ENCODE assay signal across 23 mouse cellular contexts in the genomic region with DNA sequence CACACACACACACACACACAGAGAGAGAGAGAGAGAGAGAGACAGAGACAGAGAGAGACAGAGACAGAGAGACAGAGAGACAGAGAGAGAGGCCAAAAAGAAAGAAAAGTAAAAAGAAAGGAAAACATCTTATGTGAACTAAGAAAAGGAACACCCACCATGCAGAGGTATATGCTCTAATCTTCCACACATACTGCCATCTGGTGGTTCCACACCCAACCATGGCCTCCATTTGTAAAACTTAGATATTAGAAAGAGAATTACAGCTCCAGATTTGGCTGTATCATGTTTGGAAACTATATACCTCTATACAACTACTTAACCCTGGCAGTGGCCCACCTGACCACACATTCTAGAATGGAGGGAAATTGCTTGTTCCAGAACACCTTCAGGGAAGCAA. TPM values are rescaled to one million over a fixed set of nuclear protein-coding genes. Genes with fewer than 3 reads are reported as not detected.
DNase-seq lines count a peak whose midpoint lies in the region; ATAC-seq and TF ChIP-seq lines count a peak whose summit lies in the region.
"Had no signal": no experiment of that assay in that cellular context is flagged by ENCODE, and none has a peak within 500 bp of the region (broad histone marks: within the 10 kb centered on the region; RNA-seq: fewer than 3 reads in every experiment).

No protein-coding gene starts in this region.

- H3K27me3 ChIP-seq in embryonic facial prominence, embryonic 11.5 days (ENCODE audit: control insufficient read depth, insufficient read depth, low read length) = no peaks in the 10 kb centered on the region
- no peaks in the 10 kb centered on the region for H3K27me3 ChIP-seq in embryonic facial prominence, embryonic 10.5 days (replicated peaks; ENCODE audit: low read depth, poor library complexity, severe bottlenecking)
- H3K27me3 ChIP-seq: embryonic facial prominence, embryonic 15.5 days had no signal

- no peak overlapping the region for H3K27ac ChIP-seq in embryonic facial prominence, embryonic 11.5 days (replicated peaks; ENCODE audit: low read depth, low read length)
- no peak overlapping the region for H3K27ac ChIP-seq in embryonic facial prominence, embryonic 10.5 days (replicated peaks)
- no peak overlapping the region for H3K27ac ChIP-seq in left cerebral cortex, adult 2 months
- H3K27ac ChIP-seq: embryonic facial prominence, embryonic 15.5 days; forebrain, embryonic 12.5 days had no signal

- peak; percentile 45 for DNase-seq in embryonic facial prominence, embryonic 11.5 days (ENCODE audit: low spot score)
- no peak for DNase-seq in embryonic facial prominence, embryonic 10.5 days (ENCODE audit: low spot score)
- no peak for DNase-seq in left cerebral cortex, adult 2 months (ENCODE audit: extremely low spot score in 1 of 2, low spot score in 2 of 2)
- DNase-seq in left cerebral cortex, postnatal 14 days (ENCODE audit: low spot score in 2 of 2) = no peak
- DNase-seq in NIH3T3 (ENCODE audit: low read depth) = peak; percentile 32
- DNase-seq in retina, postnatal 1 day = peak; percentile 27
- no peak for DNase-seq in gastrocnemius, postnatal 14 days
- DNase-seq: adrenal gland, postnatal 36 days; cerebellum, postnatal 36 days; heart, adult 18-20 months; liver; lung, adult 18-20 months had no signal

- intact Hi-C loops in left cerebral cortex, adult 2 months (cut with DNase I) = loop anchor here (10.0 kb wide), 1 partner anchor 590 kb away; no protein-coding TSS in a partner anchor
- intact Hi-C loops in left cerebral cortex, postnatal 14 days (cut with DNase I) = no loop called here
- intact Hi-C loops in gastrocnemius, postnatal 14 days (cut with DNase I; ENCODE audit: low total_unique reads) = no loop called here

- ATAC-seq in embryonic facial prominence, embryonic 11.5 days (replicated peaks; ENCODE audit: insufficient number of reproducible peaks, low FRiP score, low TSS enrichment, low read depth) = no peak
- ATAC-seq: activated CD4-positive, CD25-positive, alpha-beta regulatory T cell, adult 4 months; hindbrain, embryonic 16.5 days had no signal

- H3K36me3 ChIP-seq in embryonic facial prominence, embryonic 11.5 days (replicated peaks; ENCODE audit: control insufficient read depth, insufficient read depth, low read depth, low read length) = no peaks in the 10 kb centered on the region; the same call in 1 of the 2 replicates
- peaks cover 37% of the 10 kb centered on the region for H3K36me3 ChIP-seq in embryonic facial prominence, embryonic 10.5 days (replicated peaks)
- H3K36me3 ChIP-seq: embryonic facial prominence, embryonic 15.5 days had no signal

- no peaks in the 10 kb centered on the region for H3K9me3 ChIP-seq in embryonic facial prominence, embryonic 11.5 days (replicated peaks; ENCODE audit: control insufficient read depth, low read length)
- no peaks in the 10 kb centered on the region for H3K9me3 ChIP-seq in embryonic facial prominence, embryonic 10.5 days
- H3K9me3 ChIP-seq: embryonic facial prominence, embryonic 15.5 days; forebrain, embryonic 12.5 days had no signal

- no peaks in the 10 kb centered on the region for H3K4me1 ChIP-seq in embryonic facial prominence, embryonic 11.5 days (ENCODE audit: control insufficient read depth, insufficient read depth, low read length)
- no peaks in the 10 kb centered on the region for H3K4me1 ChIP-seq in embryonic facial prominence, embryonic 10.5 days
- H3K4me1 ChIP-seq: embryonic facial prominence, embryonic 15.5 days had no signal

- peak; percentile 37 for TF ChIP-seq CTCF in left cerebral cortex, adult 2 months (IDR thresholded peaks at IDR 0.05)

- no peak overlapping the region for H3K4me3 ChIP-seq in embryonic facial prominence, embryonic 11.5 days (ENCODE audit: low read depth, low read length)
- no peak overlapping the region for H3K4me3 ChIP-seq in embryonic facial prominence, embryonic 10.5 days
- H3K4me3 ChIP-seq in left cerebral cortex, adult 2 months = no peak overlapping the region
- H3K4me3 ChIP-seq: embryonic facial prominence, embryonic 15.5 days; forebrain, embryonic 12.5 days had no signal

- no peak overlapping the region for H3K9ac ChIP-seq in embryonic facial prominence, embryonic 11.5 days (replicated peaks; ENCODE audit: low read length)
- H3K9ac ChIP-seq: embryonic facial prominence, embryonic 15.5 days; forebrain, embryonic 12.5 days had no signal

- H3K4me2 ChIP-seq in embryonic facial prominence, embryonic 11.5 days (ENCODE audit: low read depth, low read length) = no peak overlapping the region
- H3K4me2 ChIP-seq: embryonic facial prominence, embryonic 15.5 days; forebrain, embryonic 12.5 days had no signal

RNA-seq across cellular contexts. Expression of gene Gm17304, which starts 14.5 kb away (rescaled TPM):
- not detected in 2 replicates for polyA plus RNA-seq in embryonic facial prominence, embryonic 11.5 days (2014; fragmentation: Nextera tagmentation; extraction: Ambion mirVana)
- not detected in 2 replicates for polyA plus RNA-seq in embryonic facial prominence, embryonic 10.5 days (2016; fragmentation: Nextera tagmentation; extraction: Ambion mirVana)
- total RNA-seq in left cerebral cortex, adult 2 months (2021) = not detected
- total RNA-seq in left cerebral cortex, postnatal 14 days (2021) = not detected
- total RNA-seq in gastrocnemius, postnatal 14 days (2021) = not detected
- total RNA-seq: adrenal gland, postnatal 36 days; gastrocnemius, adult 18-20 months; heart, adult 18-20 months; heart, postnatal 25 days; left cerebral cortex, postnatal 25 days; megakaryocyte, adult 5-6 weeks had no signal
- polyA plus RNA-seq: activated CD4-positive, CD25-positive, alpha-beta regulatory T cell, adult 4 months; embryonic facial prominence, embryonic 15.5 days; forebrain, embryonic 12.5 days; hindbrain, embryonic 16.5 days; kidney, embryonic 16.5 days; neural tube, embryonic 14.5 days; stomach, embryonic 14.5 days had no signal

Comparison
In these comparisons a context has a peak if more than half of its experiments do, and no peak if none do; other contexts are left out.
1. DNase-seq: peak in embryonic facial prominence, embryonic 11.5 days (single experiment), NIH3T3 (single experiment) and retina, postnatal 1 day (single experiment); none in embryonic facial prominence, embryonic 10.5 days (single experiment), left cerebral cortex, adult 2 months (0 of 2), left cerebral cortex, postnatal 14 days (0 of 2) and gastrocnemius, postnatal 14 days (single experiment).